Mouse (Mus musculus): ENCODE data around the gene Ndufs8. TPM values are rescaled to one million over a fixed set of nuclear protein-coding genes. Genes with fewer than 3 reads are reported as not detected.

Gene Ndufs8
- total RNA-seq (2012; rRNA removed): 216 TPM in 2 replicates
- 196 and 248 TPM in 2 replicates for total RNA-seq (2014; rRNA removed)
- polyA plus RNA-seq (2012; ENCODE audit: insufficient read length, low read depth): 182 and 195 TPM in 2 replicates

- peak; percentile 99 for DNase-seq (ENCODE audit: extremely low read depth)
- Histone ChIP-seq H3K9ac (ENCODE audit: insufficient read depth, low read depth) (peak within 1 kb of the TSS; percentile 98), H3K4me2 (ENCODE audit: insufficient read depth, low read depth, poor library complexity, severe bottlenecking) (peak within 1 kb of the TSS; percentile 88), H3K27ac (ENCODE audit: insufficient read depth, low read depth) (peak within 1 kb of the TSS; percentile 75), H3K9me3 (replicated peaks; ENCODE audit: low read length) (no peaks in the 10 kb centered on the region), H3K4me3 (replicated peaks in 1 of 3; ENCODE audit: low read depth in 2 of 3, low read length in 2 of 3, poor library complexity in 1 of 3) (peak within 1 kb of the TSS; percentile 73 to 82 (median 81)), H3K4me1 (ENCODE audit: control insufficient read depth in 1 of 2, insufficient read depth in 2 of 2) (peaks cover 14 to 40% of the 10 kb centered on the region in 2 experiments), H3K36me3 (replicated peaks in 1 of 2; ENCODE audit: control insufficient read depth in 1 of 2, insufficient read depth in 1 of 2, low read length in 1 of 2) (peaks cover 32 to 53% of the 10 kb centered on the region in 2 experiments), H3K79me2 (replicated peaks; ENCODE audit: control insufficient read depth, extremely low read depth, insufficient read depth, poor library complexity, severe bottlenecking) (0 out of 2 replicates have a peak, but pooled peaks cover 7% of the 10 kb centered on the region), H3K27me3 (replicated peaks) (no peaks in the 10 kb centered on the region)
- dilution Hi-C loops (cut with MboI; ENCODE audit: extremely low pct_ligation_motif_present, extremely low pct_unique_long_range_greater_than_20kb, low sequenced_read_pairs): no loop called here
- in situ Hi-C loops (cut with MboI; ENCODE audit: low pct_ligation_motif_present, low pct_unique_long_range_greater_than_20kb, low sequenced_read_pairs): no loop called here
- TF ChIP-seq ELF1 (IDR thresholded peaks at IDR 0.05; ENCODE audit: low read depth, low read length) (peak; percentile 87), ZC3H11A (IDR thresholded peaks at IDR 0.05; ENCODE audit: low read depth, low read length) (no peak), BHLHE40 (IDR thresholded peaks at IDR 0.05; ENCODE audit: low read depth, low read length) (no peak), RAD21 (IDR thresholded peaks at IDR 0.05; ENCODE audit: low read depth, low read length) (peak; percentile 57), NRF1 (IDR thresholded peaks at IDR 0.05; ENCODE audit: low read depth, low read length) (peak; percentile 93), UBTF (IDR thresholded peaks at IDR 0.05; ENCODE audit: low read depth, low read length) (no peak), POLR2A (IDR thresholded peaks at IDR 0.05; ENCODE audit: low read depth, low read length) (peak; percentile 80), MAX (IDR thresholded peaks at IDR 0.05; ENCODE audit: low read length) (peak; percentile 45; the same call in 1 of the 2 replicates), MEF2A (IDR thresholded peaks at IDR 0.05; ENCODE audit: borderline replicate concordance, low read depth, low read length) (peak; percentile 54; the same call in 1 of the 2 replicates), KAT2A (IDR thresholded peaks at IDR 0.05; ENCODE audit: insufficient replicate concordance, low read length) (peak; percentile 88), IRF4 (IDR thresholded peaks at IDR 0.05; ENCODE audit: low read depth, low read length) (no peak), ZMIZ1 (IDR thresholded peaks at IDR 0.05; ENCODE audit: low read depth, low read length) (peak; percentile 44; the same call in 1 of the 2 replicates), ZNF384 (IDR thresholded peaks at IDR 0.05; ENCODE audit: low read depth, low read length) (no peak), JUN (IDR thresholded peaks at IDR 0.05; ENCODE audit: insufficient read depth, low read depth, low read length) (no peak), USF1 (IDR thresholded peaks at IDR 0.05; ENCODE audit: low read depth, low read length) (no peak), HCFC1 (IDR thresholded peaks at IDR 0.05; ENCODE audit: low read depth, low read length) (peak; percentile 90), JUND (conservative IDR thresholded peaks at IDR 0.05; ENCODE audit: low read depth, low read length) (no peak), MAZ (IDR thresholded peaks at IDR 0.05; ENCODE audit: low read depth, low read length) (peak; percentile 69; the same call in 1 of the 2 replicates), SMC3 (IDR thresholded peaks at IDR 0.05; ENCODE audit: low read depth, low read length) (peak; percentile 40), TCF12 (IDR thresholded peaks at IDR 0.05; ENCODE audit: low read depth, low read length) (peak; percentile 90), USF2 (conservative IDR thresholded peaks at IDR 0.05; ENCODE audit: low read depth, low read length) (no peak), EP300 (IDR thresholded peaks at IDR 0.05; ENCODE audit: low read length) (no peak), CTCF (conservative IDR thresholded peaks at IDR 0.05 in 1 of 2, IDR thresholded peaks at IDR 0.05 in 1 of 2; ENCODE audit: low read depth in 2 of 2, low read length in 2 of 2) (peak in 1 of 2 experiments; percentile 60; a peak in 2 of 4 replicates), CHD1 (IDR thresholded peaks at IDR 0.05; ENCODE audit: low read depth, low read length) (peak; percentile 84), GABPA (IDR thresholded peaks at IDR 0.05; ENCODE audit: insufficient replicate concordance, low read depth, low read length) (no peak; the same call in 1 of the 2 replicates), MXI1 (IDR thresholded peaks at IDR 0.05; ENCODE audit: low read depth, low read length) (no peak; the same call in none of the 2 replicates), MYC (IDR thresholded peaks at IDR 0.05; ENCODE audit: low read depth, low read length) (0 out of 2 replicates have a peak, but pooled peaks have one; percentile 31), CHD2 (IDR thresholded peaks at IDR 0.05; ENCODE audit: low read length) (peak; percentile 95), PAX5 (IDR thresholded peaks at IDR 0.05; ENCODE audit: low read length) (no peak), ZKSCAN1 (IDR thresholded peaks at IDR 0.05; ENCODE audit: borderline replicate concordance, low read depth, low read length) (no peak), ETS1 (conservative IDR thresholded peaks at IDR 0.05; ENCODE audit: low read depth, low read length) (no peak; the same call in 1 of the 2 replicates), E2F4 (IDR thresholded peaks at IDR 0.05; ENCODE audit: insufficient replicate concordance, low read depth, low read length) (peak; percentile 82; the same call in 1 of the 2 replicates), MAFK (IDR thresholded peaks at IDR 0.05; ENCODE audit: insufficient replicate concordance, low read length) (no peak), NELFE (IDR thresholded peaks at IDR 0.05; ENCODE audit: low read depth, low read length) (peak; percentile 80), RCOR1 (conservative IDR thresholded peaks at IDR 0.05; ENCODE audit: low read depth, low read length) (no peak), TBP (conservative IDR thresholded peaks at IDR 0.05; ENCODE audit: low read depth, low read length) (peak; percentile 91), POLR2AphosphoS2 (IDR thresholded peaks at IDR 0.05; ENCODE audit: low read depth, low read length) (peak; percentile 93)
These were observed at the start of gene Ndufs8 for GRCm38 (mm10) chr19:3912337-3913204. Gene Ndufs8 (minus strand): TSS chr19:3912774.

Measured in CH12.LX (cell line).